In the genomic region with DNA sequence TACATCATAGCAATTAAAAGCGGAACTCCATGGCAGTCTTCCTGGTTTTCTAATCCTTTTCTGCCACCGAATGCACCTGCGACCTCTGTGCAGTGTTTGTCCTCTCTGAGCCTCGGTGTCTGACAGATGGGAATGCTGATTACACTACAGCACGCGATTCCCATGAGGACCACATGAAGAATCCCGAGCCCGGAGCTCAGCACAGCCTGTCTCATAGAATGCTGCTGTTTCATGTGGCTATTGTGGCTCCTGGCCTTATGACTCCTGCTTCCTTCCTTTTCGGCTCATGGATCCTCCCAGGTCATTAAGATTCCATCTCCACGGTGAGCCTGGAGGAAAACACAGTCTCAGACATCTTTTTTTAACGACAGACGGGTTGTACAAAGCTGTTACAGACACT, we compare ENCODE assay signal across 9 mouse cellular contexts. TPM values are rescaled to one million over a fixed set of nuclear protein-coding genes. Genes with fewer than 3 reads are reported as not detected.
DNase-seq lines count a peak whose midpoint lies in the region; ATAC-seq and TF ChIP-seq lines count a peak whose summit lies in the region.
"Had no signal": no experiment of that assay in that cellular context is flagged by ENCODE, and none has a peak within 500 bp of the region (broad histone marks: within the 10 kb centered on the region; RNA-seq: fewer than 3 reads in every experiment).

No protein-coding gene starts in this region.

- no peak overlapping the region for H3K27ac ChIP-seq in heart, postnatal 0 days (ENCODE audit: low read depth)

- H3K4me1 ChIP-seq in heart, postnatal 0 days (ENCODE audit: control insufficient read depth, insufficient read depth): no peaks in the 10 kb centered on the region

- no peaks in the 10 kb centered on the region for H3K27me3 ChIP-seq in heart, postnatal 0 days (ENCODE audit: control insufficient read depth, insufficient read depth, low read length)
- H3K27me3 ChIP-seq: CH12.LX had no signal

- 43% methylated on average over 12 of the region's 12 CpGs for WGBS in heart, postnatal 0 days

- DNase-seq in cerebellum, postnatal 36 days: peak; percentile 5 to 24
- no peak for DNase-seq in cerebellum, adult 9-10 months
- peak; percentile 4 for DNase-seq in adrenal gland, postnatal 10 days
- DNase-seq in heart, postnatal 0 days (ENCODE audit: low spot score): peak; percentile 35
- peak; percentile 53 to 67 for DNase-seq in kidney, postnatal 36 days
- no peak for DNase-seq in urinary bladder, adult 18-20 months (ENCODE audit: low spot score in 2 of 2)
- DNase-seq in right cerebral cortex, postnatal 14 days: no peak

- peak overlapping the region; percentile 24; the same call in 1 of the 2 replicates for H3K4me2 ChIP-seq in heart, postnatal 0 days (ENCODE audit: low read depth, low read length)

- TF ChIP-seq CTCF in heart, postnatal 0 days (IDR thresholded peaks at IDR 0.05; ENCODE audit: low read depth): no peak

- H3K36me3 ChIP-seq in heart, postnatal 0 days (replicated peaks; ENCODE audit: control insufficient read depth, insufficient read depth, low read length): no peaks in the 10 kb centered on the region

- H3K4me3 ChIP-seq in heart, postnatal 0 days (ENCODE audit: low read depth, low read length): no peak overlapping the region

- TF ChIP-seq EP300 in heart, postnatal 0 days (IDR thresholded peaks at IDR 0.05; ENCODE audit: low read depth): peak; percentile 78; the same call in 1 of the 2 replicates

- peak; percentile 39 for ATAC-seq in heart, postnatal 0 days (ENCODE audit: insufficient read depth, low read depth)
- no peak for ATAC-seq in megakaryocyte progenitor cell, adult 5-6 weeks (replicated peaks; ENCODE audit: poor library complexity)

- H3K9ac ChIP-seq in heart, postnatal 0 days (replicated peaks; ENCODE audit: low read depth, low read length): no peak overlapping the region

- no peaks in the 10 kb centered on the region for H3K9me3 ChIP-seq in heart, postnatal 0 days (replicated peaks; ENCODE audit: control insufficient read depth, low read length)

RNA-seq across cellular contexts. Expression of a gene that starts 18.6 kb away (rescaled TPM):
- total RNA-seq in adrenal gland, postnatal 10 days (2021): 10 to 100 TPM; 75.9 to 78.0 TPM
- 54.5 and 75.2 TPM in 2 replicates for total RNA-seq in heart, postnatal 0 days (2014; rRNA removed; ENCODE audit: low replicate concordance)
- 66.8 and 67.8 TPM in 2 replicates for polyA plus RNA-seq in heart, postnatal 0 days (2015; fragmentation: Nextera tagmentation; extraction: Ambion mirVana)
- total RNA-seq in megakaryocyte progenitor cell, adult 5-6 weeks (2015): 0.88 and 2.0 TPM in 2 replicates
- 0.12 and 1.6 TPM in 2 replicates for total RNA-seq in megakaryocyte progenitor cell, adult 5-6 weeks (2017)
- total RNA-seq: CH12.LX had no signal

Comparison
In these comparisons a context has a peak if more than half of its experiments do, and no peak if none do; other contexts are left out.
1. DNase-seq: peak in cerebellum, postnatal 36 days (2 of 2), adrenal gland, postnatal 10 days (single experiment), heart, postnatal 0 days (single experiment) and kidney, postnatal 36 days (2 of 2); none in cerebellum, adult 9-10 months (single experiment), urinary bladder, adult 18-20 months (0 of 2) and right cerebral cortex, postnatal 14 days (single experiment).
2. RNA of a gene that starts 18.6 kb away (total RNA-seq): 75.9 to 78.0 TPM in adrenal gland, postnatal 10 days and 54.5 to 75.2 TPM in heart, postnatal 0 days; 0.12 to 2.0 TPM in megakaryocyte progenitor cell, adult 5-6 weeks; every median in the first group is over 10 times any median in the second.